ENCODE assay signal across 28 mouse cellular contexts in genomic region chr9:78070496-78070895, GRCm38 (mm10). TPM values are rescaled to one million over a fixed set of nuclear protein-coding genes. Genes with fewer than 3 reads are reported as not detected.
DNase-seq lines count a peak whose midpoint lies in the region; ATAC-seq lines count a peak whose summit lies in the region.
"Had no signal": no experiment of that assay in that cellular context is flagged by ENCODE, and none has a peak within 500 bp of the region (broad histone marks: within the 10 kb centered on the region; RNA-seq: fewer than 3 reads in every experiment).

No protein-coding gene starts in this region.

- no peaks in the 10 kb centered on the region for H3K4me1 ChIP-seq in midbrain, embryonic 11.5 days (ENCODE audit: control insufficient read depth, insufficient read depth, low read length)
- H3K4me1 ChIP-seq in midbrain, embryonic 16.5 days (ENCODE audit: control insufficient read depth, insufficient read depth, low read length): no peaks in the 10 kb centered on the region

- H3K27me3 ChIP-seq in midbrain, embryonic 11.5 days (ENCODE audit: control insufficient read depth, insufficient read depth, low read length): no peaks in the 10 kb centered on the region
- H3K27me3 ChIP-seq in midbrain, embryonic 16.5 days (ENCODE audit: control insufficient read depth, insufficient read depth, low read depth, low read length): no peaks in the 10 kb centered on the region
- H3K27me3 ChIP-seq: CH12.LX, Patski had no signal

- DNase-seq in heart, adult 11 months: peak; percentile 80
- DNase-seq in heart, postnatal 14 days: no peak
- peak; percentile 54 for DNase-seq in midbrain, embryonic 11.5 days (ENCODE audit: low spot score, missing footprints)
- DNase-seq in NIH3T3 (ENCODE audit: low read depth): peak; percentile 12
- DNase-seq in right cerebral cortex, postnatal 4 days: no peak
- DNase-seq: adrenal gland, adult 2 months; adrenal gland, adult 8-10 months; adrenal gland, postnatal 10 days; adrenal gland, postnatal 14 days; adrenal gland, postnatal 25 days; adrenal gland, postnatal 36 days; B cell, adult 2 months; cerebellum, adult 11 months; cerebellum, adult 11-12 months; cerebellum, adult 18-20 months had no signal

- no peak overlapping the region for H3K4me2 ChIP-seq in midbrain, embryonic 11.5 days
- H3K4me2 ChIP-seq in midbrain, embryonic 16.5 days (ENCODE audit: low read length): no peak overlapping the region

- no peak overlapping the region for H3K4me3 ChIP-seq in midbrain, embryonic 11.5 days (ENCODE audit: low read depth, low read length)
- no peak overlapping the region for H3K4me3 ChIP-seq in midbrain, embryonic 16.5 days (ENCODE audit: low read depth, low read length)

- intact Hi-C loops in heart, postnatal 14 days (cut with DNase I): no loop called here

- H3K9me3 ChIP-seq in midbrain, embryonic 11.5 days (ENCODE audit: control insufficient read depth, low read length): no peaks in the 10 kb centered on the region
- no peaks in the 10 kb centered on the region for H3K9me3 ChIP-seq in midbrain, embryonic 16.5 days (replicated peaks; ENCODE audit: control insufficient read depth, low read length, poor library complexity, severe bottlenecking)
- H3K9me3 ChIP-seq: G1E had no signal

- WGBS in midbrain, embryonic 11.5 days: 78% methylated on average over 5 of the region's 5 CpGs
- 82% methylated on average over 5 of the region's 5 CpGs for WGBS in midbrain, embryonic 16.5 days

- H3K27ac ChIP-seq in midbrain, embryonic 11.5 days (ENCODE audit: low read depth, low read length): no peak overlapping the region
- no peak overlapping the region for H3K27ac ChIP-seq in midbrain, embryonic 16.5 days (ENCODE audit: low read length)

- no peak for ATAC-seq in midbrain, embryonic 11.5 days (ENCODE audit: low FRiP score)
- no peak for ATAC-seq in midbrain, embryonic 16.5 days
- ATAC-seq in megakaryocyte-erythroid progenitor cell, adult 5-6 weeks (replicated peaks; ENCODE audit: low FRiP score, low TSS enrichment, poor library complexity, severe bottlenecking): 0 out of 2 replicates have a peak, but pooled peaks have one; percentile 29
- ATAC-seq in frontal cortex, adult (ENCODE audit: low TSS enrichment): no peak
- ATAC-seq: activated CD4-positive, CD25-positive, alpha-beta regulatory T cell, adult 4 months; CD4-positive, CD25-positive, alpha-beta regulatory T cell, adult 4 months; Patski had no signal

- no peak overlapping the region for H3K9ac ChIP-seq in midbrain, embryonic 11.5 days (ENCODE audit: low read length)
- H3K9ac ChIP-seq in midbrain, embryonic 16.5 days (ENCODE audit: low read depth, low read length): no peak overlapping the region

- no peaks in the 10 kb centered on the region for H3K36me3 ChIP-seq in midbrain, embryonic 11.5 days (ENCODE audit: control insufficient read depth, insufficient read depth, low read length)
- no peaks in the 10 kb centered on the region for H3K36me3 ChIP-seq in midbrain, embryonic 16.5 days (ENCODE audit: control insufficient read depth, insufficient read depth, low read length)
- H3K36me3 ChIP-seq: G1E had no signal

RNA-seq across cellular contexts. Expression of gene Gcm1, which starts 18.8 kb away (rescaled TPM):
- not detected for total RNA-seq in heart, postnatal 14 days (2021)
- 0.10 and 0.12 TPM in 2 replicates for polyA plus RNA-seq in midbrain, embryonic 11.5 days (2014; fragmentation: Nextera tagmentation; extraction: Ambion mirVana)
- polyA plus RNA-seq in midbrain, embryonic 16.5 days (2015; fragmentation: Nextera tagmentation; extraction: Ambion mirVana): not detected in 2 replicates
- total RNA-seq in megakaryocyte-erythroid progenitor cell, adult 5-6 weeks (2014; fragmentation: Nextera tagmentation): not detected in 2 replicates
- not detected in 2 replicates for total RNA-seq in megakaryocyte-erythroid progenitor cell, adult 5-6 weeks (2017)
- total RNA-seq: adrenal gland, adult 18-20 months; adrenal gland, adult 2 months; adrenal gland, adult 8-10 months; adrenal gland, postnatal 10 days; adrenal gland, postnatal 14 days; adrenal gland, postnatal 25 days; adrenal gland, postnatal 36 days; adrenal gland, postnatal 4 days; CH12.LX; MEL had no signal
- polyA plus RNA-seq: adrenal gland, adult 2 months; brain, embryonic 14.5 days; C2C12; CD4-positive, CD25-positive, alpha-beta regulatory T cell, adult 4 months; G1E had no signal

RNA-seq across cellular contexts. Expression of gene Fbxo9, which starts 38.4 kb away (rescaled TPM):
- total RNA-seq in heart, postnatal 14 days (2021): 10 to 100 TPM; 65.4 to 70.7 TPM
- 31.6 and 33.5 TPM in 2 replicates for polyA plus RNA-seq in midbrain, embryonic 11.5 days (2014; fragmentation: Nextera tagmentation; extraction: Ambion mirVana)
- polyA plus RNA-seq in midbrain, embryonic 16.5 days (2015; fragmentation: Nextera tagmentation; extraction: Ambion mirVana): 74.0 and 81.0 TPM in 2 replicates
- total RNA-seq in megakaryocyte-erythroid progenitor cell, adult 5-6 weeks (2014; fragmentation: Nextera tagmentation): 72.9 and 109 TPM in 2 replicates
- total RNA-seq in megakaryocyte-erythroid progenitor cell, adult 5-6 weeks (2017): 69.2 and 112 TPM in 2 replicates

RNA-seq across cellular contexts. Expression of gene Ick, which starts 38.5 kb away (rescaled TPM):
- total RNA-seq in heart, postnatal 14 days (2021): 10 to 100 TPM; 16.2 to 16.6 TPM
- 35.3 and 35.9 TPM in 2 replicates for polyA plus RNA-seq in midbrain, embryonic 11.5 days (2014; fragmentation: Nextera tagmentation; extraction: Ambion mirVana)
- polyA plus RNA-seq in midbrain, embryonic 16.5 days (2015; fragmentation: Nextera tagmentation; extraction: Ambion mirVana): 42.5 and 44.5 TPM in 2 replicates
- 18.1 and 22.3 TPM in 2 replicates for total RNA-seq in megakaryocyte-erythroid progenitor cell, adult 5-6 weeks (2014; fragmentation: Nextera tagmentation)
- 15.4 and 17.1 TPM in 2 replicates for total RNA-seq in megakaryocyte-erythroid progenitor cell, adult 5-6 weeks (2017)

Comparison
In these comparisons a context has a peak if more than half of its experiments do, and no peak if none do; other contexts are left out.
1. DNase-seq: peak in heart, adult 11 months (single experiment), midbrain, embryonic 11.5 days (single experiment) and NIH3T3 (single experiment); none in heart, postnatal 14 days (0 of 2) and right cerebral cortex, postnatal 4 days (single experiment).